ENCODE assay signal across 13 mouse cellular contexts in the genomic region with DNA sequence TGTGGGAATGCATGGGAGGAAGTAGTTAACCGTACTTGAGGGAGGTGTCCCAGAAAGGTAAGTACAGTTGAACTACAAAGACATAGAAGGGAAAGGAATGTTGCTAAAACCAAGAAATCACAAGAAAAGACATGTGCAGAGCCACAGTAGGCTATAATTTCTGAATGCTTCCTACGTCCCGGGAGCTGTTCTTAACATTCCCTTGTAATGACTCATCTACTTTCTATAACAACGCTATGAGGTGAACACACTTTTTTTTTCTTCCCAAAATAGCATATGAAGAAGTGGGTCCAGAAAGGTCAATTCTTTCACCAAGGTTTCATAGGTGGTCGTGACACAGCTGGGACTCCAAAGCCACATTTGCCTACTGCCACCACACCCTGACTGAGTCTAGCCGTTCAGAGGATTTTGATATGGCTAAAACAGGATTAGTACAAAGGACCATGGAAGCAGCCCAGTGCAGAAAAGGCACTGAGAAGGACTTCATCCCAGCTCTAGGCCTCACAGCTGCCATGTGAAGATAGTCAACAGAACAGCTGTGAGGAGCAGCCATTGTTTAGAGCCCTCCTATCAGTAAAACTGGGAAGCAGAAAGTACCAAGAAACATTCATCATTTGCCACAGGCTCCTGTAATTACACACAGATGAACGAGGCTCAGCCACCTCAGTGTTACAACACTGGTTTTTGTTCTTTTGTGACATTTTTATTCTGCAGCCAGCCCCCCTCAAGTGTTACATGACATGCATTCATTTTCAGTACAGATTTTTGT.
DNase-seq lines count a peak whose midpoint lies in the region; ATAC-seq and TF ChIP-seq lines count a peak whose summit lies in the region.
"Had no signal": no experiment of that assay in that cellular context is flagged by ENCODE, and none has a peak within 500 bp of the region (broad histone marks: within the 10 kb centered on the region; RNA-seq: fewer than 3 reads in every experiment).

No protein-coding gene starts in this region.

- peak; percentile 11 for DNase-seq in embryo, embryonic 10 days (ENCODE audit: low spot score)
- no peak for DNase-seq in embryo, embryonic 11 days
- DNase-seq in lung, postnatal 0 days (ENCODE audit: low spot score): peak; percentile 44
- no peak for DNase-seq in lung, postnatal 4 days
- DNase-seq in stomach, postnatal 0 days (ENCODE audit: low spot score): no peak
- no peak for DNase-seq in left cerebral cortex, adult 18-20 months (ENCODE audit: low spot score in 2 of 2)
- DNase-seq in spleen, postnatal 14 days (ENCODE audit: low spot score in 2 of 2): no peak
- DNase-seq: kidney, postnatal 25 days; liver, postnatal 0 days had no signal

- 35% methylated on average over 7 of the region's 7 CpGs for WGBS in lung, postnatal 0 days
- 23% methylated on average over 7 of the region's 7 CpGs for WGBS in stomach, postnatal 0 days

- no peak for TF ChIP-seq EP300 in lung, postnatal 0 days (IDR thresholded peaks at IDR 0.05)
- TF ChIP-seq EP300 in stomach, postnatal 0 days (optimal IDR thresholded peaks at IDR 0.05): no peak

- no peaks in the 10 kb centered on the region for H3K27me3 ChIP-seq in lung, postnatal 0 days (replicated peaks; ENCODE audit: insufficient read depth, low read length)
- no peaks in the 10 kb centered on the region for H3K27me3 ChIP-seq in stomach, postnatal 0 days (ENCODE audit: control insufficient read depth, insufficient read depth, low read length)
- H3K27me3 ChIP-seq: midbrain, embryonic 12.5 days; neural tube, embryonic 12.5 days had no signal

- ATAC-seq in lung, postnatal 0 days: no peak
- peak; percentile 22 to 36 for ATAC-seq in hematopoietic stem cell, adult 5-6 weeks (replicated peaks in 1 of 2; ENCODE audit: insufficient read depth in 1 of 2, low FRiP score in 2 of 2, low TSS enrichment in 1 of 2, low read depth in 1 of 2, poor library complexity in 2 of 2, severe bottlenecking in 2 of 2)
- no peak for ATAC-seq in stomach, postnatal 0 days (ENCODE audit: low FRiP score, low TSS enrichment)
- ATAC-seq: inflammation-experienced regulatory T-cells, adult 6 months; liver, postnatal 0 days had no signal

- H3K27ac ChIP-seq in lung, postnatal 0 days (ENCODE audit: low read length): no peak overlapping the region
- 0 out of 2 replicates have a peak overlapping the region, but pooled peaks have one; percentile 4 for H3K27ac ChIP-seq in stomach, postnatal 0 days (replicated peaks)
- H3K27ac ChIP-seq: midbrain, embryonic 12.5 days; neural tube, embryonic 12.5 days had no signal

- no peaks in the 10 kb centered on the region; the same call in 1 of the 2 replicates for H3K4me1 ChIP-seq in lung, postnatal 0 days (ENCODE audit: insufficient read depth, low read depth, low read length)
- no peaks in the 10 kb centered on the region for H3K4me1 ChIP-seq in stomach, postnatal 0 days (replicated peaks; ENCODE audit: control insufficient read depth, insufficient read depth)
- H3K4me1 ChIP-seq: neural tube, embryonic 12.5 days had no signal

- no peaks in the 10 kb centered on the region for H3K9me3 ChIP-seq in lung, postnatal 0 days (ENCODE audit: low read length)
- no peaks in the 10 kb centered on the region for H3K9me3 ChIP-seq in stomach, postnatal 0 days (ENCODE audit: control insufficient read depth, low read length)
- H3K9me3 ChIP-seq: midbrain, embryonic 12.5 days; neural tube, embryonic 12.5 days had no signal

- H3K4me3 ChIP-seq in lung, postnatal 0 days (ENCODE audit: low read depth, low read length): no peak overlapping the region
- H3K4me3 ChIP-seq in stomach, postnatal 0 days (ENCODE audit: low read depth, low read length): no peak overlapping the region
- H3K4me3 ChIP-seq: midbrain, embryonic 12.5 days; neural tube, embryonic 12.5 days had no signal

- H3K9ac ChIP-seq in lung, postnatal 0 days (replicated peaks; ENCODE audit: low read depth): no peak overlapping the region
- no peak overlapping the region for H3K9ac ChIP-seq in stomach, postnatal 0 days (ENCODE audit: low read length)
- H3K9ac ChIP-seq: liver, postnatal 0 days; midbrain, embryonic 12.5 days; neural tube, embryonic 12.5 days had no signal

- no peaks in the 10 kb centered on the region for H3K36me3 ChIP-seq in lung, postnatal 0 days (ENCODE audit: insufficient read depth, low read length)
- no peaks in the 10 kb centered on the region for H3K36me3 ChIP-seq in stomach, postnatal 0 days (ENCODE audit: control insufficient read depth, insufficient read depth, low read length)
- H3K36me3 ChIP-seq: midbrain, embryonic 12.5 days; neural tube, embryonic 12.5 days had no signal

- H3K4me2 ChIP-seq in lung, postnatal 0 days (replicated peaks; ENCODE audit: low read depth, low read length): no peak overlapping the region
- no peak overlapping the region for H3K4me2 ChIP-seq in stomach, postnatal 0 days (replicated peaks; ENCODE audit: low read depth)
- H3K4me2 ChIP-seq: midbrain, embryonic 12.5 days; neural tube, embryonic 12.5 days had no signal

- no peak for TF ChIP-seq CTCF in lung, postnatal 0 days (IDR thresholded peaks at IDR 0.05)
- TF ChIP-seq CTCF in stomach, postnatal 0 days (IDR thresholded peaks at IDR 0.05; ENCODE audit: low read depth): no peak

Comparison
In these comparisons a context has a peak if more than half of its experiments do, and no peak if none do; other contexts are left out.
1. DNase-seq: peak in embryo, embryonic 10 days (single experiment) and lung, postnatal 0 days (single experiment); none in embryo, embryonic 11 days (single experiment), lung, postnatal 4 days (0 of 2), stomach, postnatal 0 days (single experiment), left cerebral cortex, adult 18-20 months (0 of 2) and spleen, postnatal 14 days (0 of 2).
2. ATAC-seq: peak in hematopoietic stem cell, adult 5-6 weeks (2 of 2); none in lung, postnatal 0 days (single experiment) and stomach, postnatal 0 days (single experiment).